Mouse (Mus musculus): ENCODE data around the gene Dnttip1. TPM values are rescaled to one million over a fixed set of nuclear protein-coding genes. Genes with fewer than 3 reads are reported as not detected.

Dnttip1 gene
- 18.1 TPM for polyA plus RNA-seq (2017; shearing (Covaris generic))

GRCm38 (mm10) chr2:164745843-164746479 is at the start of gene Dnttip1, which contains the start of gene Wfdc3:
Gene Dnttip1 (plus strand): TSS chr2:164745983.
Gene Wfdc3 (minus strand): TSS chr2:164745931.

GRCm38 (mm10) chr2:164698201-164698600 is 47.6 kb upstream of the Dnttip1 start, which contains the start of gene Spint4:
Gene Spint4 (plus strand): TSS chr2:164698501.

GRCm38 (mm10) chr2:164715005-164715404 is 30.8 kb upstream of the Dnttip1 start, which contains the start of gene Spint5:
Gene Spint5 (plus strand): TSS chr2:164715305.

GRCm38 (mm10) chr2:164769258-164770037 is 23.7 kb downstream of the Dnttip1 start, which contains the start of gene Ube2c:
Gene Ube2c (plus strand): TSS chr2:164769898.

GRCm38 (mm10) chr2:164779481-164780086 is 33.8 kb downstream of the Dnttip1 start, which contains the start of gene Tnnc2:
Gene Tnnc2 (minus strand): TSS chr2:164779967.

GRCm38 (mm10) chr2:164785481-164786387 is 40.0 kb downstream of the Dnttip1 start, which contains the start of gene Snx21:
Gene Snx21 (plus strand): TSS chr2:164785823.

GRCm38 (mm10) chr2:164804533-164805331 is 58.9 kb downstream of the Dnttip1 start, which contains the start of the genes Acot8 and Zswim3:
Gene Acot8 (minus strand): TSS chr2:164804882.
Gene Zswim3 (plus strand): TSS chr2:164805098.

Other genes starting within 250 kb of the Dnttip1 start
- gene Pigt, start 248.5 kb upstream of the Dnttip1 start, polyA plus RNA-seq (2017; shearing (Covaris generic)), result 26.3 TPM
- 3.1 TPM for gene Wfdc2, start 183.6 kb upstream of the Dnttip1 start, polyA plus RNA-seq (2017; shearing (Covaris generic))
- not detected for gene Spint3, start 172.5 kb upstream of the Dnttip1 start, polyA plus RNA-seq (2017; shearing (Covaris generic))
- gene Wfdc6a, start 160.5 kb upstream of the Dnttip1 start, polyA plus RNA-seq (2017; shearing (Covaris generic)), result not detected
- gene Eppin, start 152.4 kb upstream of the Dnttip1 start, polyA plus RNA-seq (2017; shearing (Covaris generic)), result not detected
- not detected for gene Wfdc6b, start 132.5 kb upstream of the Dnttip1 start, polyA plus RNA-seq (2017; shearing (Covaris generic))
- not detected for gene Wfdc8, start 132.4 kb upstream of the Dnttip1 start, polyA plus RNA-seq (2017; shearing (Covaris generic))
- not detected for gene Wfdc16, start 107.2 kb upstream of the Dnttip1 start, polyA plus RNA-seq (2017; shearing (Covaris generic))
- not detected for gene Wfdc10, start 89.9 kb upstream of the Dnttip1 start, polyA plus RNA-seq (2017; shearing (Covaris generic))
- not detected for gene Wfdc9, start 89.4 kb upstream of the Dnttip1 start, polyA plus RNA-seq (2017; shearing (Covaris generic))
- not detected for gene Wfdc11, start 71.9 kb upstream of the Dnttip1 start, polyA plus RNA-seq (2017; shearing (Covaris generic))
- not detected for gene Wfdc13, start 60.9 kb upstream of the Dnttip1 start, polyA plus RNA-seq (2017; shearing (Covaris generic))
- gene Spint4, start 47.5 kb upstream of the Dnttip1 start, polyA plus RNA-seq (2017; shearing (Covaris generic)), result not detected
- not detected for gene Spint5, start 30.7 kb upstream of the Dnttip1 start, polyA plus RNA-seq (2017; shearing (Covaris generic))
- not detected for gene Wfdc3, start 52 bp upstream of the Dnttip1 start, polyA plus RNA-seq (2017; shearing (Covaris generic))
- 11.8 TPM for gene Ube2c, start 23.9 kb downstream of the Dnttip1 start, polyA plus RNA-seq (2017; shearing (Covaris generic))
- gene Tnnc2, start 34.0 kb downstream of the Dnttip1 start, polyA plus RNA-seq (2017; shearing (Covaris generic)), result not detected
- gene Snx21, start 39.8 kb downstream of the Dnttip1 start, polyA plus RNA-seq (2017; shearing (Covaris generic)), result 7.6 TPM
- 39.6 TPM for gene Acot8, start 58.9 kb downstream of the Dnttip1 start, polyA plus RNA-seq (2017; shearing (Covaris generic))
- gene Zswim3, start 59.1 kb downstream of the Dnttip1 start, polyA plus RNA-seq (2017; shearing (Covaris generic)), result 10.0 TPM
- 32.2 TPM for gene Zswim1, start 76.7 kb downstream of the Dnttip1 start, polyA plus RNA-seq (2017; shearing (Covaris generic))
- not detected for gene Spata25, start 82.6 kb downstream of the Dnttip1 start, polyA plus RNA-seq (2017; shearing (Covaris generic))
- gene Ctsa, start 86.9 kb downstream of the Dnttip1 start, polyA plus RNA-seq (2017; shearing (Covaris generic)), result 241 TPM
- gene Neurl2, start 87.5 kb downstream of the Dnttip1 start, polyA plus RNA-seq (2017; shearing (Covaris generic)), result 2.6 TPM
- 1.0 TPM for gene Pltp, start 111.7 kb downstream of the Dnttip1 start, polyA plus RNA-seq (2017; shearing (Covaris generic))
- 142 TPM for gene Pcif1, start 133.3 kb downstream of the Dnttip1 start, polyA plus RNA-seq (2017; shearing (Covaris generic))
- 53.5 TPM for gene Zfp335, start 165.8 kb downstream of the Dnttip1 start, polyA plus RNA-seq (2017; shearing (Covaris generic))
- 11.9 TPM for gene Mmp9, start 194.8 kb downstream of the Dnttip1 start, polyA plus RNA-seq (2017; shearing (Covaris generic))
- 0.10 TPM for gene Slc12a5, start 214.8 kb downstream of the Dnttip1 start, polyA plus RNA-seq (2017; shearing (Covaris generic))

Measured in inflammation-experienced regulatory T-cells, adult 16 weeks (primary cell).